Mouse (Mus musculus) spleen, adult 2 months (tissue): ENCODE results near the gene Ube2ql1.

ENCODE experiments used
- CTCF ChIP-seq: fragments of 200-500 bp; IDR thresholded peaks from 2 replicates; pipeline ENCODE4 v1.5.1; 2011; ENCODE audit warnings: mild to moderate bottlenecking, inconsistent platforms; ENCODE audit not compliant: insufficient read depth, insufficient read length, insufficient replicate concordance; ENCODE audit errors: extremely low read depth
- POLR2A ChIP-seq: fragments of 200-500 bp; IDR thresholded peaks from 2 replicates; pipeline ENCODE4 v1.6.1; 2011; ENCODE audit warnings: low read depth, low read length, inconsistent platforms

- TF ChIP-seq CTCF = no peak
- TF ChIP-seq POLR2A = no peak
Measured at GRCm38 (mm10) chr13:69761393-69761792, 21.7 kb upstream of the Ube2ql1 start.
